Mouse (Mus musculus) CD8-positive naive resting alpha-beta T cell, adult 57 days (primary cell): ENCODE measurements around the gene Numbl. TPM values are rescaled to one million over a fixed set of nuclear protein-coding genes. Genes with fewer than 3 reads are reported as not detected.

ENCODE experiments used
- total RNA-seq: library from RNA; stranded (reverse); gene quantifications from one replicate; pipeline ENCODE4 v1.2.4, GENCODE M21; 2023

Numbl gene
- 3.1 TPM for total RNA-seq

DNA sequence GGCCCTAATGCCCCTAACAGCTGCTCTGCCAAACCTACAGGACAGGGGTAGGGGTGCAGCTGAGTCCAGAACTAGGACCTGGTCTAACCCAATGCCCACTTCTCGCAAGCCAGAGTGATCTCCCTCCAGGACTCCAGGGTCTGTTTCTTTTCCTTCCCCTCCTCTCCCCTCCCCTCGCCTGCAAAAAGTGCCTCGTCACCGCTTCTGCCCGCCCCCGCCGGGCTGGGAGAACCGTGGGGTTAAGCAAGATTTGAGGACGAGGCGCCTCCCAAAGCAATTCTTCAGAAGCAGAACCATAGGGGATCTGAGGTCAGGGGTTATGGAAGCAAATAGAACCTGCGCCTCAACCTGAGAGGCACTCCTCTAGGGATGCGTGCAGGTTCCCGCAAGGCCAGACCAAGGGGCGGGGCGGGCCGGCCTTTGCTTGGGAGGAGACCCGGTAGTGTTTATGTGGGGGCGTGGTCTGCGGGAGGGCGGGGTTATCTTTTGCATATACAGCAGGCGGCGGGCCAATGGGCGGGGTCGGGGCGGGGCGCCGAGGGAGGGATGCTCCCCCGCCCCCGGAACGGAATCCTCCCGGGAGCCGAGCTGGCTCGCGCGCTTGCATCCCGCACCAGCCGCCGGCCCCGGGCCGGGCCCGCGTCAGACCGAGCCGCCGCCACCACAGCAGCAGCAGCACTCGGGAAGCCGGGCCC lies at the start of gene Numbl:
Numbl (plus strand) TSS at position 229 of the 695 bp plus-strand sequence.

DNA sequence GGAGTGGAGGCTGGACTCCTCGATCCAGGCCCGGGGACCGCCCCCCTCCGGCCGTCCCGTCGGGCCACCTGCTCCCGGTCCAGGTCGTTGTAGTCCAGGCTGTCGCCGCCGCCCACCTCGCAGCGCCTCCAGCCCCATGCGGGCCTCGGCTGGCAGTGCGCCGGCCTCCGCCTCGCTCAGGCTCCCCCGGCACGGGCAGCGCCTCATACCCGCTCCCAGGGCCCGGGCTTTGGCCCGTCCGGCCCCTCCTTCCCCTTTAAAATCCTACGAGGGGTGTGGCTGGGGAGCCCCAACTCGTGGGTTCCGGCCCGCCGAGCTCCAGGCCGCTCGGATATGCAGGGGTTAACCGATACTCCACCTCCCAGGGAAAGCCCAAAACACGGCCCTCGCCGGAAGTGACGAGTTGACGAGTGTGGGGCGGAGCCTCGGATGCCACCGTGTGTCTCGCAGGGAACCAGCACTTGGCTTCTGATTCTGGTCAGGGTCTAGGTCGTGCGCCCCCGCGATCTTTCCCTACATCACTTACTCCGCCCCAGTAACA lies 29.9 kb upstream of the Numbl start, which contains the start of gene Itpkc:
Itpkc (minus strand) TSS at position 381 of the 541 bp plus-strand sequence.

DNA sequence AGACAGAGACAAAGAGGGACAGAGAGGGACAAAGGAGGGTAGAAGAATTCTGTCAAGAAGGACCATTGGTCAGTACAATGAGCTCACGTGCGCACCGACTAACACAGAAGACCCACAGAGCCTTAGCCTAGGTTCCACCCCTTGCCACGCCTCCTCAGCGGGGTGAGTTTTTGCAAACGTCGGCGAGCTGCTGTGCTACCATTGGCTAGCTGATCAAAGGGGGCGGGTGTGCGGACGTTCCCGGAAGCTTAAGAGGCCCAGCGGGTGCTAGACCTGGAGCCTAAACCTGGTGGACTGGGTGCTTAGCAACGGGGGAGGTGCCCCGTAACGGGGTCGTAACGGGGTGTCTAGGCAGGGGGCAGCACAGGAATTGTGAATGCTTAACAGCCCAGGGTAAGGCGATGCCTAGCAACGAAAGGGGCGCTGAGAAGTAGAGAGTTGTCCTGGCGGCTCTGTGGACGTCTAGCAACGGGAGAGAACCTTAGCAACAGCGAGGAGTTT lies 25.4 kb upstream of the Numbl start, which contains the start of gene Coq8b:
Coq8b (plus strand) TSS at position 243 of the 501 bp plus-strand sequence.

Other genes starting within 250 kb of the Numbl start
- not detected for gene Cyp2a12, start 229.4 kb upstream of the Numbl start, total RNA-seq
- gene Cyp2f2, start 138.5 kb upstream of the Numbl start, total RNA-seq, result not detected
- not detected for gene Cyp2t4, start 104.7 kb upstream of the Numbl start, total RNA-seq
- gene Egln2, start 91.6 kb upstream of the Numbl start, total RNA-seq, result 71.8 TPM
- gene Rab4b, start 79.5 kb upstream of the Numbl start, total RNA-seq, result 85.3 TPM
- not detected for gene Gm21983, start 77.3 kb upstream of the Numbl start, total RNA-seq
- gene Mia, start 77.3 kb upstream of the Numbl start, total RNA-seq, result 1.1 TPM
- gene BC024978, start 62.7 kb upstream of the Numbl start, total RNA-seq, result 19.7 TPM
- 84.5 TPM for gene Snrpa, start 62.2 kb upstream of the Numbl start, total RNA-seq
- 12.4 TPM for gene Itpkc, start 29.8 kb upstream of the Numbl start, total RNA-seq
- 14.0 TPM for gene Coq8b, start 25.4 kb upstream of the Numbl start, total RNA-seq
- gene Ltbp4, start 79.3 kb downstream of the Numbl start, total RNA-seq, result 1.2 TPM
- gene Shkbp1, start 97.6 kb downstream of the Numbl start, total RNA-seq, result 80.0 TPM
- gene Gm20479, start 99.0 kb downstream of the Numbl start, total RNA-seq, result not detected
- gene Sptbn4, start 189.3 kb downstream of the Numbl start, total RNA-seq, result not detected
- 13.1 TPM for gene Blvrb, start 189.5 kb downstream of the Numbl start, total RNA-seq
- 9.9 TPM for gene Sertad3, start 215.3 kb downstream of the Numbl start, total RNA-seq
- 59.1 TPM for gene Sertad1, start 228.5 kb downstream of the Numbl start, total RNA-seq
- 0.95 TPM for gene Prx, start 240.9 kb downstream of the Numbl start, total RNA-seq